ENCODE assay signal across 24 mouse cellular contexts in genomic region chr8:70825816-70826215, GRCm38 (mm10). TPM values are rescaled to one million over a fixed set of nuclear protein-coding genes. Genes with fewer than 3 reads are reported as not detected.
DNase-seq lines count a peak whose midpoint lies in the region; ATAC-seq and TF ChIP-seq lines count a peak whose summit lies in the region.
"Had no signal": no experiment of that assay in that cellular context is flagged by ENCODE, and none has a peak within 500 bp of the region (broad histone marks: within the 10 kb centered on the region; RNA-seq: fewer than 3 reads in every experiment).

No protein-coding gene starts in this region.

- peak; percentile 73 for DNase-seq in gastrocnemius, adult 18-20 months (ENCODE audit: low spot score)
- no peak for DNase-seq in gastrocnemius, postnatal 4 days (ENCODE audit: low spot score in 2 of 2)
- peak; percentile 70 for DNase-seq in gastrocnemius, postnatal 25 days
- DNase-seq in gastrocnemius, postnatal 14 days = no peak
- DNase-seq in liver, adult 2 months (ENCODE audit: extremely low read depth, low read depth, low spot score) = peak; percentile 75
- no peak for DNase-seq in liver, postnatal 0 days
- DNase-seq: adrenal gland, adult 8-10 months; adrenal gland, postnatal 14 days; adrenal gland, postnatal 36 days; B cell, adult 2 months; cerebellum, adult 11-12 months; cerebellum, adult 2 months; cerebellum, adult 9-10 months; cerebellum, postnatal 10 days; cerebellum, postnatal 25 days had no signal

- peaks cover 2% of the 10 kb centered on the region; the same call in 1 of the 2 replicates for H3K4me1 ChIP-seq in liver, adult 2 months (ENCODE audit: control insufficient read depth, insufficient read depth, low read length)
- no peaks in the 10 kb centered on the region; the same call in 1 of the 2 replicates for H3K4me1 ChIP-seq in liver, postnatal 0 days (ENCODE audit: insufficient read depth)
- H3K4me1 ChIP-seq: embryonic facial prominence, embryonic 12.5 days; forebrain, embryonic 13.5 days; forebrain, embryonic 15.5 days had no signal

- no peak for TF ChIP-seq CTCF in liver, adult 2 months (IDR thresholded peaks at IDR 0.05; ENCODE audit: low read depth, low read length)
- no peak for TF ChIP-seq CTCF in liver, postnatal 0 days (IDR thresholded peaks at IDR 0.05; ENCODE audit: low read depth)

- no peak overlapping the region for H3K4me3 ChIP-seq in liver, adult 2 months (ENCODE audit: insufficient read depth, low read depth, low read length)
- no peak overlapping the region for H3K4me3 ChIP-seq in liver, postnatal 0 days (ENCODE audit: low read depth, low read length)
- H3K4me3 ChIP-seq: embryonic facial prominence, embryonic 10.5 days; embryonic facial prominence, embryonic 12.5 days; forebrain, embryonic 13.5 days; forebrain, embryonic 15.5 days had no signal

- no peak for TF ChIP-seq EP300 in liver, postnatal 0 days (IDR thresholded peaks at IDR 0.05; ENCODE audit: low read depth)

- no peaks in the 10 kb centered on the region for H3K9me3 ChIP-seq in liver, postnatal 0 days (ENCODE audit: low read length)
- H3K9me3 ChIP-seq: forebrain, embryonic 15.5 days had no signal

- WGBS in liver, adult 2 months = 87% methylated on average over 8 of the region's 8 CpGs
- 78% methylated on average over 8 of the region's 8 CpGs for WGBS in liver, postnatal 0 days (ENCODE audit: insufficient replicate concordance)

- H3K36me3 ChIP-seq in liver, adult 2 months (ENCODE audit: control insufficient read depth, insufficient read depth, low read length) = no peaks in the 10 kb centered on the region
- H3K36me3 ChIP-seq in liver, postnatal 0 days (replicated peaks; ENCODE audit: insufficient read depth, low read length) = no peaks in the 10 kb centered on the region
- H3K36me3 ChIP-seq: embryonic facial prominence, embryonic 10.5 days; embryonic facial prominence, embryonic 12.5 days; forebrain, embryonic 15.5 days had no signal

- TF ChIP-seq POLR2A in liver, adult 2 months (IDR thresholded peaks at IDR 0.05; ENCODE audit: extremely low read depth, insufficient read depth, low read length) = no peak

- H3K9ac ChIP-seq in liver, adult 2 months (ENCODE audit: low read depth, low read length) = no peak overlapping the region
- H3K9ac ChIP-seq in liver, postnatal 0 days (replicated peaks) = no peak overlapping the region
- H3K9ac ChIP-seq: embryonic facial prominence, embryonic 12.5 days; forebrain, embryonic 13.5 days; forebrain, embryonic 15.5 days had no signal

- H3K79me2 ChIP-seq in liver, adult 2 months (ENCODE audit: control insufficient read depth, insufficient read depth, low read length) = no peaks in the 10 kb centered on the region

- H3K27ac ChIP-seq in liver, adult 2 months (replicated peaks; ENCODE audit: insufficient read depth, low read depth, low read length) = no peak overlapping the region
- H3K27ac ChIP-seq in liver, postnatal 0 days (ENCODE audit: low read depth) = no peak overlapping the region
- H3K27ac ChIP-seq: embryonic facial prominence, embryonic 10.5 days; embryonic facial prominence, embryonic 12.5 days; forebrain, embryonic 13.5 days; forebrain, embryonic 15.5 days had no signal

- H3K4me2 ChIP-seq in liver, postnatal 0 days (ENCODE audit: low read depth, low read length) = no peak overlapping the region
- H3K4me2 ChIP-seq: embryonic facial prominence, embryonic 12.5 days; forebrain, embryonic 13.5 days; forebrain, embryonic 15.5 days had no signal

- intact Hi-C loops in gastrocnemius, postnatal 14 days (cut with DNase I; ENCODE audit: low total_unique reads) = no loop called here

- no peaks in the 10 kb centered on the region for H3K27me3 ChIP-seq in liver, adult 2 months (ENCODE audit: control insufficient read depth, insufficient read depth, low read length)
- no peaks in the 10 kb centered on the region for H3K27me3 ChIP-seq in liver, postnatal 0 days (ENCODE audit: insufficient read depth, low read length)
- H3K27me3 ChIP-seq: CH12.LX; forebrain, embryonic 15.5 days had no signal

- ATAC-seq in liver, postnatal 0 days = no peak
- ATAC-seq: activated CD4-positive, CD25-positive, alpha-beta regulatory T cell, adult 4 months; CD4-positive, CD25-positive, alpha-beta regulatory T cell, adult 4 months; forebrain, embryonic 13.5 days; forebrain, embryonic 15.5 days; Patski had no signal

RNA-seq across cellular contexts. Expression of gene Arrdc2, which starts 13.7 kb away (rescaled TPM):
- 100 to 1,000 TPM in 1 of 2 experiments, 10 to 100 TPM in 1; 58.3 to 202 TPM for total RNA-seq in gastrocnemius, adult 18-20 months (2021)
- 1 to 10 TPM; 3.9 to 7.0 TPM for total RNA-seq in gastrocnemius, postnatal 4 days (2021)
- total RNA-seq in gastrocnemius, postnatal 25 days (2021) = 10 to 100 TPM; 21.7 to 39.3 TPM
- total RNA-seq in gastrocnemius, postnatal 14 days (2021) = 10 to 100 TPM in 1 of 2 experiments, 1 to 10 TPM in 1; 4.8 to 71.3 TPM
- 15.6 and 33.8 TPM in 2 replicates for total RNA-seq in liver, adult 2 months (2014; rRNA removed)
- 25.7 and 29.5 TPM in 2 replicates for polyA plus RNA-seq in liver, adult 2 months (2012; rRNA removed)
- polyA plus RNA-seq in liver, postnatal 0 days (2015; fragmentation: Nextera tagmentation; extraction: Ambion mirVana) = 6.1 and 6.2 TPM in 2 replicates

RNA-seq across cellular contexts. Expression of gene Il12rb1, which starts 17.6 kb away (rescaled TPM):
- total RNA-seq in gastrocnemius, adult 18-20 months (2021) = under 1 TPM in 1 of 2 experiments, not detected in 1; 0.07 TPM
- total RNA-seq in gastrocnemius, postnatal 4 days (2021) = not detected
- not detected for total RNA-seq in gastrocnemius, postnatal 25 days (2021)
- under 1 TPM in 1 of 2 experiments, not detected in 1; 0.09 TPM for total RNA-seq in gastrocnemius, postnatal 14 days (2021)
- total RNA-seq in liver, adult 2 months (2014; rRNA removed) = 0.37 and 0.40 TPM in 2 replicates
- 0.34 and 0.60 TPM in 2 replicates for polyA plus RNA-seq in liver, adult 2 months (2012; rRNA removed)
- 0.19 and 0.25 TPM in 2 replicates for polyA plus RNA-seq in liver, postnatal 0 days (2015; fragmentation: Nextera tagmentation; extraction: Ambion mirVana)
- total RNA-seq: adrenal gland, postnatal 14 days; adrenal gland, postnatal 36 days had no signal
- polyA plus RNA-seq: embryonic facial prominence, embryonic 10.5 days; embryonic facial prominence, embryonic 12.5 days; forebrain, embryonic 11.5 days had no signal

RNA-seq across cellular contexts. Expression of gene Mast3, which starts 21.0 kb away (rescaled TPM):
- total RNA-seq in gastrocnemius, adult 18-20 months (2021) = 1 to 10 TPM; 2.7 TPM
- total RNA-seq in gastrocnemius, postnatal 4 days (2021) = 10 to 100 TPM; 12.3 to 14.6 TPM
- total RNA-seq in gastrocnemius, postnatal 25 days (2021) = 1 to 10 TPM; 2.4 to 3.4 TPM
- total RNA-seq in gastrocnemius, postnatal 14 days (2021) = 1 to 10 TPM; 5.2 to 7.0 TPM
- total RNA-seq in liver, adult 2 months (2014; rRNA removed) = 14.8 and 16.7 TPM in 2 replicates
- 21.2 and 29.0 TPM in 2 replicates for polyA plus RNA-seq in liver, adult 2 months (2012; rRNA removed)
- 5.2 and 6.0 TPM in 2 replicates for polyA plus RNA-seq in liver, postnatal 0 days (2015; fragmentation: Nextera tagmentation; extraction: Ambion mirVana)

RNA-seq across cellular contexts. Expression of gene Kcnn1, which starts 37.2 kb away (rescaled TPM):
- total RNA-seq in gastrocnemius, adult 18-20 months (2021) = 10 to 100 TPM; 18.2 to 21.1 TPM
- 1 to 10 TPM; 1.7 to 1.8 TPM for total RNA-seq in gastrocnemius, postnatal 4 days (2021)
- 10 to 100 TPM; 11.8 to 14.4 TPM for total RNA-seq in gastrocnemius, postnatal 25 days (2021)
- 1 to 10 TPM; 5.4 to 6.6 TPM for total RNA-seq in gastrocnemius, postnatal 14 days (2021)
- total RNA-seq in liver, adult 2 months (2014; rRNA removed) = 6.2 and 6.4 TPM in 2 replicates
- polyA plus RNA-seq in liver, adult 2 months (2012; rRNA removed) = 8.4 and 10.6 TPM in 2 replicates
- polyA plus RNA-seq in liver, postnatal 0 days (2015; fragmentation: Nextera tagmentation; extraction: Ambion mirVana) = 0.19 and 0.45 TPM in 2 replicates
- polyA plus RNA-seq: activated CD4-positive, CD25-positive, alpha-beta regulatory T cell, adult 4 months; CD4-positive, CD25-positive, alpha-beta regulatory T cell, adult 4 months had no signal

RNA-seq across cellular contexts. Expression of gene Ccdc124, which starts 47.9 kb away (rescaled TPM):
- 10 to 100 TPM; 72.6 to 76.5 TPM for total RNA-seq in gastrocnemius, adult 18-20 months (2021)
- total RNA-seq in gastrocnemius, postnatal 4 days (2021) = 10 to 100 TPM; 37.5 to 40.1 TPM
- total RNA-seq in gastrocnemius, postnatal 25 days (2021) = 10 to 100 TPM; 58.3 to 58.8 TPM
- 10 to 100 TPM; 50.3 to 50.9 TPM for total RNA-seq in gastrocnemius, postnatal 14 days (2021)
- 17.2 and 22.1 TPM in 2 replicates for total RNA-seq in liver, adult 2 months (2014; rRNA removed)
- polyA plus RNA-seq in liver, adult 2 months (2012; rRNA removed) = 34.0 and 34.4 TPM in 2 replicates
- 34.3 and 37.9 TPM in 2 replicates for polyA plus RNA-seq in liver, postnatal 0 days (2015; fragmentation: Nextera tagmentation; extraction: Ambion mirVana)

Comparison
In these comparisons a context has a peak if more than half of its experiments do, and no peak if none do; other contexts are left out.
1. DNase-seq: peak in gastrocnemius, adult 18-20 months (single experiment), gastrocnemius, postnatal 25 days (single experiment) and liver, adult 2 months (single experiment); none in gastrocnemius, postnatal 4 days (0 of 2), gastrocnemius, postnatal 14 days (single experiment) and liver, postnatal 0 days (single experiment).